Mouse (Mus musculus): ENCODE measurements around the gene Mttp. TPM values are rescaled to one million over a fixed set of nuclear protein-coding genes. Genes with fewer than 3 reads are reported as not detected.

Mttp gene
- total RNA-seq, 1 experiment from 2014 or later = 22.6 TPM

- no peak for DNase-seq
Observed at GRCm38 (mm10) chr3:138083073-138083637, 61.6 kb downstream of the Mttp start.

GRCm38 (mm10) chr3:138078701-138079100 lies 66.1 kb downstream of the Mttp start:
- DNase-seq = no peak

- no peak for DNase-seq
Observed at GRCm38 (mm10) chr3:138077476-138078340, 67.1 kb downstream of the Mttp start.

- no peak for DNase-seq
Observed at GRCm38 (mm10) chr3:138075209-138075608, 69.6 kb downstream of the Mttp start.

GRCm38 (mm10) chr3:138074214-138074613 lies 70.6 kb downstream of the Mttp start:
- no peak for DNase-seq

- DNase-seq = no peak
Observed at GRCm38 (mm10) chr3:138071476-138072073, 73.2 kb downstream of the Mttp start.

GRCm38 (mm10) chr3:138071004-138071403 lies 73.8 kb downstream of the Mttp start:
- DNase-seq = no peak

GRCm38 (mm10) chr3:138069756-138070511 lies 74.8 kb downstream of the Mttp start:
- DNase-seq = no peak

- DNase-seq = no peak
Observed at GRCm38 (mm10) chr3:138068103-138068502, 76.7 kb downstream of the Mttp start.

GRCm38 (mm10) chr3:138067288-138067687 lies 77.5 kb downstream of the Mttp start, which contains the start of gene Gm5105:
Gene Gm5105, minus strand, starts transcription at chr3:138067388.
- DNase-seq = no peak

- no peak for DNase-seq
Observed at GRCm38 (mm10) chr3:138066348-138066856, 78.4 kb downstream of the Mttp start.

- no peak for DNase-seq
Observed at GRCm38 (mm10) chr3:138065930-138066329, 78.8 kb downstream of the Mttp start.

- no peak for DNase-seq
Observed at GRCm38 (mm10) chr3:138064732-138065645, 79.8 kb downstream of the Mttp start, which contains the start of gene 1110002E22Rik. Gene 1110002E22Rik, plus strand, starts transcription at chr3:138065052.

- peak; percentile 78 for DNase-seq
Observed at GRCm38 (mm10) chr3:138063731-138064329, 80.9 kb downstream of the Mttp start.

GRCm38 (mm10) chr3:138062673-138063072 lies 82.1 kb downstream of the Mttp start:
- DNase-seq = no peak

- DNase-seq = no peak
Observed at GRCm38 (mm10) chr3:138061205-138061911, 83.4 kb downstream of the Mttp start.

GRCm38 (mm10) chr3:138060429-138060828 lies 84.3 kb downstream of the Mttp start:
- DNase-seq = no peak

GRCm38 (mm10) chr3:138058226-138058625 lies 86.5 kb downstream of the Mttp start:
- DNase-seq = no peak

GRCm38 (mm10) chr3:138056976-138057375 lies 87.8 kb downstream of the Mttp start:
- DNase-seq = no peak

GRCm38 (mm10) chr3:138053969-138054368 lies 90.8 kb downstream of the Mttp start:
- DNase-seq = peak; percentile 45

All from adrenal gland, postnatal 14 days (tissue).